Mouse (Mus musculus): ENCODE results near the gene Cntn5. TPM values are rescaled to one million over a fixed set of nuclear protein-coding genes. Genes with fewer than 3 reads are reported as not detected.

Cntn5 gene
- polyA plus RNA-seq, 1 experiment from 2014 or later, result 0.65 TPM

DNA sequence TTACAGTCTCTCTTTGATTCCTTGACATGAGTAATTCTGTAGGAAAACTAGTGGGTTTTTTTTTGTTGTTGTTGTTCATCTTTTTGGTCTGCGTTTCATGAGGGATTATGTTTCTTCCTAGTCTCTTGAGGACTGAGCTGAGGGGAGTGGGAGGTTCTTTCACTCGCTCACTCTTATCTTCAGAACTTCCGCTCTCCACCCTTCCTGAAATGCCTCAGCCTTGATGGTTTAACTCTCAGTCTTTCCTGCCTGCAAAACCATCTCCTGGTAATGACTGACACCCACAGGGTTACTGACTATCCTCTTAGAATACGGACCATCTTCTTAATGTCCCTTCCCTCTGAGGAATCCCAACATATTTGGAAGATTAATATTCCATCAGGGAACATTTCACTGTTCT is 382.0 kb downstream of the Cntn5 start:
- no peak overlapping the region for H3K4me3 ChIP-seq (ENCODE audit: low read length)
- H3K27ac ChIP-seq (ENCODE audit: low read depth, low read length), result no peak overlapping the region
- no peak overlapping the region for H3K9ac ChIP-seq (ENCODE audit: low read depth, low read length)
- no peaks in the 10 kb centered on the region for H3K36me3 ChIP-seq (ENCODE audit: control insufficient read depth, insufficient read depth, low read length)
- H3K27me3 ChIP-seq (ENCODE audit: control insufficient read depth, insufficient read depth, low read length), result no peaks in the 10 kb centered on the region
- H3K4me1 ChIP-seq (ENCODE audit: control insufficient read depth, insufficient read depth, low read length), result no peaks in the 10 kb centered on the region
- H3K4me2 ChIP-seq (replicated peaks; ENCODE audit: low read depth, low read length), result no peak overlapping the region
- H3K9me3 ChIP-seq (ENCODE audit: control insufficient read depth, low read length), result no peaks in the 10 kb centered on the region
- whole genome bisulfite sequencing, result 68% methylated on average over 4 of the region's 4 CpGs
- ATAC-seq (ENCODE audit: low FRiP score, low TSS enrichment), result no peak

DNA sequence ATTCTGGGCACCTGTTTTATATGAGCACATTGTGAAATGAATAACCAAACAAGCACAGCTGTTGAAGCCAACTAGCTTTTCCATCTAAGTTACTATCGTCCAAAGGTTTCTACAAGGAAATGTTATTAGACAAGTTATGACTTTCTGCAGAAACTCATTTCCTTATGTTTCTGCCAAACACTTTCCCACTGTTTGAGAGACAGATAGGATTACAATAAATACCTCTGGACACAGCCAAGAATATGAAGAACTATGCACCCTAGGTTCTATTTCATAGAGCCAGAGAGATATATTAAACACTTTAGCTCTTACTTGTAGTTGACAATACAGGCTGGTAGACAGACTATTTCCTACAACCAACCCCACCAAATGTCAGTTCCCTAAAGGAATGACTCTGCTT is 383.5 kb downstream of the Cntn5 start:
- Histone ChIP-seq H3K4me2 (replicated peaks; ENCODE audit: low read depth, low read length) (no peak overlapping the region), H3K27me3 (ENCODE audit: control insufficient read depth, insufficient read depth, low read length) (no peaks in the 10 kb centered on the region), H3K4me1 (ENCODE audit: control insufficient read depth, insufficient read depth, low read length) (no peaks in the 10 kb centered on the region), H3K36me3 (ENCODE audit: control insufficient read depth, insufficient read depth, low read length) (no peaks in the 10 kb centered on the region), H3K9ac (ENCODE audit: low read depth, low read length) (no peak overlapping the region), H3K9me3 (ENCODE audit: control insufficient read depth, low read length) (no peaks in the 10 kb centered on the region), H3K27ac (ENCODE audit: low read depth, low read length) (no peak overlapping the region), H3K4me3 (ENCODE audit: low read length) (no peak overlapping the region)
- no peak for ATAC-seq (ENCODE audit: low FRiP score, low TSS enrichment)
- 83% methylated on average over 1 of the region's 1 CpGs for WGBS

- no peaks in the 10 kb centered on the region for H3K27me3 ChIP-seq (ENCODE audit: control insufficient read depth, insufficient read depth, low read length)
- no peaks in the 10 kb centered on the region for H3K36me3 ChIP-seq (ENCODE audit: control insufficient read depth, insufficient read depth, low read length)
- no peak overlapping the region for H3K9ac ChIP-seq (ENCODE audit: low read depth, low read length)
- no peak overlapping the region for H3K4me2 ChIP-seq (replicated peaks; ENCODE audit: low read depth, low read length)
- no peak for ATAC-seq (ENCODE audit: low FRiP score, low TSS enrichment)
- H3K4me1 ChIP-seq (ENCODE audit: control insufficient read depth, insufficient read depth, low read length), result no peaks in the 10 kb centered on the region
- H3K9me3 ChIP-seq (ENCODE audit: control insufficient read depth, low read length), result no peaks in the 10 kb centered on the region
- no peak overlapping the region for H3K27ac ChIP-seq (ENCODE audit: low read depth, low read length)
- H3K4me3 ChIP-seq (ENCODE audit: low read length), result no peak overlapping the region
Measured at GRCm38 (mm10) chr9:10492243-10492642, 412.3 kb downstream of the Cntn5 start.

GRCm38 (mm10) chr9:10471484-10472125 is 433.0 kb downstream of the Cntn5 start:
- Histone ChIP-seq H3K4me2 (replicated peaks; ENCODE audit: low read depth, low read length) (no peak overlapping the region), H3K36me3 (ENCODE audit: control insufficient read depth, insufficient read depth, low read length) (no peaks in the 10 kb centered on the region), H3K4me1 (ENCODE audit: control insufficient read depth, insufficient read depth, low read length) (no peaks in the 10 kb centered on the region), H3K4me3 (ENCODE audit: low read length) (no peak overlapping the region), H3K9ac (ENCODE audit: low read depth, low read length) (no peak overlapping the region), H3K9me3 (ENCODE audit: control insufficient read depth, low read length) (no peaks in the 10 kb centered on the region), H3K27me3 (ENCODE audit: control insufficient read depth, insufficient read depth, low read length) (no peaks in the 10 kb centered on the region), H3K27ac (ENCODE audit: low read depth, low read length) (no peak overlapping the region)
- 61% methylated on average over 4 of the region's 4 CpGs for WGBS
- no peak for ATAC-seq (ENCODE audit: low FRiP score, low TSS enrichment)

GRCm38 (mm10) chr9:10464758-10465157 is 439.8 kb downstream of the Cntn5 start:
- no peaks in the 10 kb centered on the region; the same call in 1 of the 2 replicates for H3K9me3 ChIP-seq (ENCODE audit: control insufficient read depth, low read length)
- H3K9ac ChIP-seq (ENCODE audit: low read depth, low read length), result no peak overlapping the region
- H3K27me3 ChIP-seq (ENCODE audit: control insufficient read depth, insufficient read depth, low read length), result no peaks in the 10 kb centered on the region
- H3K27ac ChIP-seq (ENCODE audit: low read depth, low read length), result no peak overlapping the region
- H3K4me1 ChIP-seq (ENCODE audit: control insufficient read depth, insufficient read depth, low read length), result no peaks in the 10 kb centered on the region
- no peaks in the 10 kb centered on the region for H3K36me3 ChIP-seq (ENCODE audit: control insufficient read depth, insufficient read depth, low read length)
- no peak for ATAC-seq (ENCODE audit: low FRiP score, low TSS enrichment)
- H3K4me3 ChIP-seq (ENCODE audit: low read length), result no peak overlapping the region
- no peak overlapping the region for H3K4me2 ChIP-seq (replicated peaks; ENCODE audit: low read depth, low read length)

GRCm38 (mm10) chr9:10457900-10458299 is 446.7 kb downstream of the Cntn5 start:
- Histone ChIP-seq H3K4me2 (replicated peaks; ENCODE audit: low read depth, low read length) (no peak overlapping the region), H3K36me3 (ENCODE audit: control insufficient read depth, insufficient read depth, low read length) (no peaks in the 10 kb centered on the region), H3K9me3 (ENCODE audit: control insufficient read depth, low read length) (no peaks in the 10 kb centered on the region), H3K4me3 (ENCODE audit: low read length) (no peak overlapping the region), H3K9ac (ENCODE audit: low read depth, low read length) (no peak overlapping the region), H3K27ac (ENCODE audit: low read depth, low read length) (no peak overlapping the region), H3K27me3 (ENCODE audit: control insufficient read depth, insufficient read depth, low read length) (no peaks in the 10 kb centered on the region), H3K4me1 (ENCODE audit: control insufficient read depth, insufficient read depth, low read length) (no peaks in the 10 kb centered on the region)
- 35% methylated on average over 3 of the region's 3 CpGs for WGBS
- ATAC-seq (ENCODE audit: low FRiP score, low TSS enrichment), result no peak

DNA sequence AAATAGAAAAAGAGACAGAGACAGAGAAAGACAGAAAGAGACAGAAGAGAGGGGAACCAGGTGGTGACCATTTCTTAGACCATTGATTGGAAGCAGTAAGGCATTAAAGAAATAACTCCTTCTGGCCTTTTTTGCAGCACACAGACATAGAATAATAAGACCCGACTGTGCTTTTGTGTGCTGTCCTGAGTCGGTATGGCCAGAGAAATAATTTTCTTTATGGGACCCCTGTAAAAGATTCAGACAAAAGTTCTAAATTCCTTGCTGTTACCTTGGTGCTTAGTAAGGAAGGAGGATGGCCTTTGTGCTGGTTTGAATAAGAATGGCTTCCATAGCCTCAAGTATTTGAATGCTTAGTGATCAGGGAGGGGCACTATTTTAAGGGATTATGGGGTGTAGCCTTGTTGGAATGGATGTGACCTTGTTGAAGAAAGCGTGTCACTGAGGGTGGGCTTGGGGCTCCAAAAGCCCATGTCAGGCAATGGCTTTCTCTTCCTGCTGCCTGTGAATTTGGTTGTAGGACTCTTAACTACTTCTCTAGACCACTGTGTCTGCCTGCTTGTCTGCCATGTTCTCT is 455.5 kb downstream of the Cntn5 start:
- Histone ChIP-seq H3K4me2 (replicated peaks; ENCODE audit: low read depth, low read length) (no peak overlapping the region), H3K4me1 (ENCODE audit: control insufficient read depth, insufficient read depth, low read length) (no peaks in the 10 kb centered on the region), H3K9me3 (ENCODE audit: control insufficient read depth, low read length) (no peaks in the 10 kb centered on the region), H3K4me3 (ENCODE audit: low read length) (no peak overlapping the region), H3K27ac (ENCODE audit: low read depth, low read length) (no peak overlapping the region), H3K36me3 (ENCODE audit: control insufficient read depth, insufficient read depth, low read length) (no peaks in the 10 kb centered on the region), H3K27me3 (ENCODE audit: control insufficient read depth, insufficient read depth, low read length) (no peaks in the 10 kb centered on the region), H3K9ac (ENCODE audit: low read depth, low read length) (no peak overlapping the region)
- 73% methylated on average over 3 of the region's 3 CpGs for WGBS
- no peak for ATAC-seq (ENCODE audit: low FRiP score, low TSS enrichment)

DNA sequence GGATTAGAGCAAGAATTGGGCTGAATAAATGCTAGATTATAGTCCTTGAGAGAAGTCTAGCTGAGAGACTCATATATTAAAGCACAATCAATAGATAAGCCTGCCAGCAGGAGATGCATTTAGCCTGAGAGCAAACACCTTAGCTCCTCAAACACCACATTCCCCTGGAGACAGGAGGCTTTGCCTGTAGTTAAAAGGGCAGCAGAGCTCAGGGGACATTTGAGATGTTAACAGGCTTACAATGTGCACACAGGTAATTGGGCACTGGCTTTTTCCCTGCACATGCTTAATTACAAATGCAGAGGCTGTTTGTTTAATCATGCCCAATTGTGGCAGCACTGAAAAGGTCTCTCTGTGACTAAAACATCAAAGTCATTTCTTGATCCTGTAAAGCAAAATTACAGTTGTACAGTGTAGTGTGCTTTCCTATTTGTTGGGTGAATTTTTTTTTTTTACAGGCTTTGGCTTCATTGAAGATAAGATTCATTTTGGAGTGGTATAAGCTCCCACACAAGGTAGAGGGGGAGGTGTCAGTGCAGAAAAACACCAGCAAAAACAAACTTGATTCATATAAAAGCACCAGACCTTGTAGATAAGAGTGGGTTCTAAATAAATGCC is 457.2 kb downstream of the Cntn5 start:
- Histone ChIP-seq H3K36me3 (ENCODE audit: control insufficient read depth, insufficient read depth, low read length) (no peaks in the 10 kb centered on the region), H3K9ac (ENCODE audit: low read depth, low read length) (no peak overlapping the region), H3K4me3 (ENCODE audit: low read length) (no peak overlapping the region), H3K9me3 (ENCODE audit: control insufficient read depth, low read length) (no peaks in the 10 kb centered on the region), H3K27me3 (ENCODE audit: control insufficient read depth, insufficient read depth, low read length) (no peaks in the 10 kb centered on the region), H3K4me1 (ENCODE audit: control insufficient read depth, insufficient read depth, low read length) (no peaks in the 10 kb centered on the region), H3K27ac (ENCODE audit: low read depth, low read length) (no peak overlapping the region), H3K4me2 (replicated peaks; ENCODE audit: low read depth, low read length) (no peak overlapping the region)
- no peak for ATAC-seq (ENCODE audit: low FRiP score, low TSS enrichment)

DNA sequence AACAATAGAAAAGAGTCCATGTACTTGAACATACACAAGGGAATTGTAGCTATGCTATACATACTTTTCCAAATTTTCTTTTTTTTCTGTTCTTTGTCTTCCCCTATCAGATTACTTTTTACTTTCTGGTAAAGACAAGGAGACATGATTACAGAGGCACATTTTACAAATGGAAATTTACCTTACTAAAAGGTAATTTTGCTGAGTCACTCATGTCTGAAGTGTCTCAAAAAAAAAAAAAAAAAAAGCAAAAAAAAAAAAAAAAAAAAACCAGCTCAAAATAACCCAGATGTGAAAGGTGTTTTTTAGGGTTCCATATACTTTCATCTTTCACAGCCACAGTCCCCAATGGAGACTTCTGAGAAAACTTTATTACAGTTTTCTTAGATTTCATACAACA is 492.5 kb downstream of the Cntn5 start:
- ATAC-seq (ENCODE audit: low FRiP score, low TSS enrichment), result no peak
- Histone ChIP-seq H3K27ac (ENCODE audit: low read depth, low read length) (no peak overlapping the region), H3K4me1 (ENCODE audit: control insufficient read depth, insufficient read depth, low read length) (no peaks in the 10 kb centered on the region), H3K4me3 (ENCODE audit: low read length) (no peak overlapping the region), H3K27me3 (ENCODE audit: control insufficient read depth, insufficient read depth, low read length) (no peaks in the 10 kb centered on the region), H3K36me3 (ENCODE audit: control insufficient read depth, insufficient read depth, low read length) (no peaks in the 10 kb centered on the region), H3K9ac (ENCODE audit: low read depth, low read length) (no peak overlapping the region), H3K9me3 (ENCODE audit: control insufficient read depth, low read length) (no peaks in the 10 kb centered on the region), H3K4me2 (replicated peaks; ENCODE audit: low read depth, low read length) (no peak overlapping the region)

Measured in kidney, embryonic 14.5 days (tissue).